Mouse (Mus musculus): ENCODE results near the gene Cdc37.
A peak's percentile ranks its signal among the peaks of the same experiment; 100 is the strongest.
"Not testable (repeated sequence)": the region's sequence is repeated elsewhere in the genome, so short reads cannot be mapped to it uniquely, and the experiment has no call there.

The Cdc37 gene

GRCm38 (mm10) chr9:21149654-21150419 is at the start of gene Cdc37:
Gene Cdc37 (minus strand): TSS chr9:21149982.
- DNase-seq (ENCODE audit: low spot score), result peak; percentile 77

DNA sequence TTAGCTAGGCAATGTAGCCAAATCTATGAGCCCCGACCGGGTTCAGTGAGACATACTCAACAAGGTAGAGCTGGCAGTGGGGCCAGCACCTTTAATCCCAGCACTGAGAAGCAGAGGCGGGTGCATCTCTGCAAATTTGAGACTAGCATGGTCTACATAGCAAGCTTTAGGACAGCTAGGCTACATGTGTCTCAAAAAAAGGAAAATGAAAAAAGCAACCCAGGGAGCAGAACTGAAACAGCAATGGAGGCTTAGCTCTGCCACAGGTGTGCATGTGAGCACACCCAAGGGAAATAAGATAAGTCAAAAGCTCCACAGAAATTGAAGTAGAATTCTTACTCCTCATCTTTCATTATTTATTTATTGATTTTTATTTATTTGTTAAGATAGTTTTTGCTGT is 49.2 kb upstream of the Cdc37 start:
- no peak for DNase-seq (ENCODE audit: low spot score)

GRCm38 (mm10) chr9:21197981-21198380 is 48.2 kb upstream of the Cdc37 start:
- DNase-seq (ENCODE audit: low spot score), result no peak

- DNase-seq (ENCODE audit: low spot score), result no peak
These were observed 47.0 kb upstream of the Cdc37 start for GRCm38 (mm10) chr9:21196521-21197433.

GRCm38 (mm10) chr9:21195736-21196505 is 46.1 kb upstream of the Cdc37 start:
- DNase-seq (ENCODE audit: low spot score), result not testable (repeated sequence)

- no peak for DNase-seq (ENCODE audit: low spot score)
These were observed 45.2 kb upstream of the Cdc37 start for GRCm38 (mm10) chr9:21194787-21195493.

GRCm38 (mm10) chr9:21193786-21194185 is 44.0 kb upstream of the Cdc37 start:
- DNase-seq (ENCODE audit: low spot score), result no peak

DNA sequence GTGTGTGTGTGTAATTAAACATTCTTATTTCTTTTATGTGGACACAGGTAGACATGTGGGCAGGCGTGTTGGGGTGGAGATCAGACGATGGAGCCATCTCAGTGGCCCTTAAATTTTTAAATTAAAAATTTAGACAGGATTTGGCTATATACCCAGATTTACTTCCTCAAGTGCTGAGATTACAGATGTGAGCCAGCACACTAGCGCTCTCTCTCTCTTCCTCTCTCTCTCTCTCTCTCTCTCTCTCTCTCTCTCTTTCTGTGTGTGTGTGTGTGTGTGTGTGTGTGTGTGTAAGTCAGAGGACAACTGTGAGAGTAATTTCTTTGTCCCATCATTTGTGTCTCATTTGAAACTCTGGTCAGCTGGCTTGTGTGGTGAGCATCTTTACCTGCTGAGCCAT is 40.9 kb upstream of the Cdc37 start:
- DNase-seq (ENCODE audit: low spot score), result no peak

GRCm38 (mm10) chr9:21189905-21190304 is 40.1 kb upstream of the Cdc37 start:
- DNase-seq (ENCODE audit: low spot score), result no peak

- no peak for DNase-seq (ENCODE audit: low spot score)
These were observed 35.7 kb upstream of the Cdc37 start for GRCm38 (mm10) chr9:21185436-21185835.

GRCm38 (mm10) chr9:21184733-21185132 is 35.0 kb upstream of the Cdc37 start:
- no peak for DNase-seq (ENCODE audit: low spot score)

DNA sequence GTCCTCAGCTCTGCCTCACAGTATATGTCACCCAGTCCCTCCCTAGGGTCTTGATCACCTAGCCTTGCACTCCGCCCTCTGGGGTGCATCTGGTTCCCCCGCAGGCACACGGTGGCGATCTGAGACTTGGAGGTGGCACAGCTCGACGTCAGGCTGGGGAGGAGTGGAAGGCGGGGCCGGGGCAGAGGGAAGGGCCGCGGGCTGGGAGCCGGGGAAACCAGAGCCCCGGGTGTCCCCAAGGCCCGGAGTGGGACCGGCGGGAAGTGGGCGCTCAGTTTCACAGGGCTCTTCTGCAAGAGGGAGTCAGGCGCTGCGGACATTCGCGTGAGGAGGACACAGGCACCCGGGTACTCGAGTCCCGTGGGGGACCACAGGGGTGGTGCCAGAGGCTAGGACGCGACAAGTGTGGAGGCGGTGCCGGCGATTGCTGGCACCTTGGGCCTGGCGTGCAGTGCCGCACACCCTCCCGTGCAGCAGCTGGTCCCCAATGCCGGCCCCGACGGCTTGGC is 34.2 kb upstream of the Cdc37 start:
- no peak for DNase-seq (ENCODE audit: low spot score)

- DNase-seq (ENCODE audit: low spot score), result no peak
These were observed 33.6 kb upstream of the Cdc37 start for GRCm38 (mm10) chr9:21183421-21183820.

DNA sequence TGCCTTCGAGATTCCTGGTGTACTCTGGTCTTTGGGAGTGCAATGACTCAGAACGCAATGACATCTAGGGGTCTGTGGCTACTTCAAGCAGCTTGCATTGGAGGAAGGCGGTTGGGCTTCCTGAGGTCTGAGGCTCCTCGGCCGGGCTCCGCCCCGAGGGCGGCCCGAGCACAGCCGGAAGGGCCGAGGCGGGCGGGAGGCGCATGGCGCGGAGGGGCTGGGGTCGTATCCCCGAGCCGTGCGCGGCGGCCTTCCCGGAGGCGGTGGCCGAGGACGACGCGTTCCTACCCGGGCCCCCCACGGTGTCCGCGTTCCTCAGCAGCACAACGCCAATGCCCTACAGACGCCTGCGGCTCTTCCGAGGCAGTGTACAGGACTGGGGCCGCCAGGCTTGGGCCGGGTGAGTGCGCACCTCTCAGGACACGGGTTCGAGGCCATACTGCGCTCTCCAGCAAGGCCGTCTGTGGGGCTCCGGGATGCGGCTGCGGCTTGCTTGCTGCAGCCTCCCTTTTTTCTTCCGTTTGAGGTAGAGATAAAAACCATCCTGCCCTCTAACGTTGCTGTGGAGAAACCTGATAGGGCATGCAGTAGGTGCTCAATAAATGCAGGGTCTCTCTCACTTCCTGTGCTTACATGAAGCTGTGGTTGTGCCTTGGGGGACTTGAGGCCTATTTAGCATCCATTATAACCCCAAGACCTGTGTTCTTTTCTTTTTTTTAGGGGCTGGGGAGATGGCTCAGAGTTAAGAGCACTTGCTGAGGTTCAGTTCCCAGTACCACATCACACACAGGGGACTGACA is 31.8 kb upstream of the Cdc37 start:
- DNase-seq (ENCODE audit: low spot score), result no peak

DNA sequence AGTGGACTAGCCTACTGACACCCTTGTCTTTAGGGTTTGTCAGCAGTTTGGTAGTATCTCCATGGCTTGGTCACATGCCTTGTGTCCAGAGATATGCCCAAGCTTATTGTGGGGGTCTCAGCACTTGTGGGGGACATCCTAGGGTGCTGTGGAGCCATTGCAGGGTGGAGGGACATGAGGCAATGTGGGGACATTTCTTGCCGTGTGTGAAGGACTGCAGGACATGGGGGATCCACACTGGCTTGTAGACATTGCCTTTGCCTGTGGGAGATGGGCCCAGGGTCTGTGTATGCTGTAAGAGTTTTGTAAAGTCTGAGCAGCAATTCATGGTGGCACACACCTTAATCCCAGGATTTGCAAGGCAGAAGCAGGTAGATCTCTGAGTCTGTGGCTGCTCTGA is 31.1 kb upstream of the Cdc37 start:
- DNase-seq (ENCODE audit: low spot score), result no peak

DNA sequence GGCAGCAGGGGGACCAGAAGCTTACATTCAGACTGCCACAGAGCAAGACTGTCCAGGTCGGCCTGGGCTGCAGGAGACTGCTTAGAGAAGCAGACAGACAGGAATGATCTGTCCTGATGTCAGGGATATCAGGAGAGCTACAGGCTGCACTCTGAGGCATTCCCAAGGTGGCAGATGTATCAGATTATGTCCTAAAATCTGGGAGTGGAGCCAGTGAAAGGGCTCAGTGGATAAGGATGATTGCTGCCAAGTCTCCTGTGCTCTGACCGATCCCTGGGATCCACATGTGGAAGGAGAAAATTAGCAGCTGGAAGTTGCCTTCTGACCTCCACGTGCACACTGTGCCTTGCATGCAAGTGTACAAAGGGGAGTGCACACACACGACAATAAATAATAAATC is 30.6 kb upstream of the Cdc37 start:
- no peak for DNase-seq (ENCODE audit: low spot score)

DNA sequence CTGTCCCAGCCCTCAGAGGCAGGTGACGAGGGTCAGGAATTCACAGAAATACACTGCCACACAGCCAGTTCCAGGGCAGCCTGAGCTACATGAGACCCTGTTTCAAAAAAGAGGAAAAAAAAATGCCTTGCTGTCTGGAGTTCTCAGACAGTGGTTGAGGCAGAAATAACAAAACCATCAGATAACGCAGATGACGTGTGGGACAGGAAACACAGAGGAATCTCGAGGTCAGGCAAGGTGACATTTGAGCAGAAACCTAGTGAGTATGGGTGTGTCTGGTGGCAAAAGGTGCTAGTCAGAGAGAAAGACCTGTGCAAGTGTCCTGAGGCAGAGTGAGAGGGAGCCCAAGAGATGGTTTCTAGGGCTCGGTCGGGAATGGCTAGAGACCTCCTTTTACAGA is 22.6 kb upstream of the Cdc37 start:
- DNase-seq (ENCODE audit: low spot score), result no peak

DNA sequence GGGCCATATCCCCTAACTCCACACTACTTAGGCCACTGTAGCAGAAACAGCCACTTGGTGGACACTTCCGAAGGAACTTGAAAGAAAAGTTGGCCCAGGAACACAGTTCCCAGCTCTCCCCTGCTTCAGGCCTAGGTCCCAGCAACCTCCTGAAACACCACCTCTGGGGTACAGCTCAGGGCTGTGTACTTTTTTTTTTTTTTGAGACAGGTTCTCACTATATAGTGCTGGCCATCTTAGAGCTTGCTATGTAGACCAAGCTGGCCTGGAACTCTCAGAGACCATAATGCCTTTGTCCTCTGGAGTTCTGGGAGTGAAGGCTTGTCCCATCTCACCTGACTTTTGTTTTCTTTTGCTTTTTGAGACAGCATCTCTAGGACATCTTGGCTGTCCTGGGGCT is 19.4 kb upstream of the Cdc37 start:
- no peak for DNase-seq (ENCODE audit: low spot score)

DNA sequence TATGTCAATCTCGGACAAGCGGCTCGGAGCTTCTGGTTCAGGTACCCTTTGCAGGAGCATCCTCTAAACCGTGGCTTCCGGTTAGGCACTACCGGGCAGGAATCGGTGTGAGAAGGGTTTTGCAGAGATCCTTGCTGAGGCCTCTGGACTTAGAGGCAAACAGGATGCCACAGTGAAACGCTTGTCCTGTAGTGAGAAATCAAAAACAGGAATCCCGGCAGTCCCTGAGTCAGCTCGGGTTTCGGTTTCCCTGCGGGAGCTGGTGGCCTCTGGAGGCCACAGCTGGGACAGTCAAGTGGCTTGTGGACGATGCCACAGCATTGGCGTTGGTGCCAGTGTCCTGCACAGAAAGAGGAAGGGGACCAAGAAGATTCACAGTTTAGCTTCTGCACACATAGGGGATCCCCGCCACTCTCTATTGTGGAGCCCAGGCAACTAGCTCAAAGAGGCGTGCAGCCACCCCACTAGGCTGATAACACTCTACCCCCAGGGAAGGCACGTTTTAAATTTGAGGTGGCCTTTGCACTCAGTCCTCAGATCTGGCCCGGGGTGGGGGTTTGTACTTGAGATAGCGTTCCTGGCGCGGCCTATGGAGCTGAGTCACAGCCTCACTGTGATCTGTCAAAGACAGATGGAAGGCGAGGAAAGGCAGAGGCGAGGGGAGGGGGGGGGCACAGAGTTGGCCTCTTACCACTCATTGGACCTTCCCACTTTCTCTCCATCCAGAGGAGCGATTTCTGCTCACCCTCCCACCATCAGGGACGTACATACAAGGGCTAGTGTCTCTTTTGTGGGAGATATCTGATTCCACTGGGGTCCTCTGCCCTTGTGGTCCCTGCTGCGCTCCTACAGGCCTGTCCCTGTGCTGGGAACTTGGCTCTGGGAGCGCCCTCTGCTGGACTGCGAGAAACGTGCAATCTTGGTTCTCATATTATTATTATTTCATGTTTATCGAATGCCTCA is 18.7 kb upstream of the Cdc37 start:
- no peak for DNase-seq (ENCODE audit: low spot score)

Measured in ovary, postnatal 10 days (tissue).